Mouse (Mus musculus): ENCODE measurements around the gene Ms4a3. TPM values are rescaled to one million over a fixed set of nuclear protein-coding genes. Genes with fewer than 3 reads are reported as not detected.

Ms4a3 gene
- polyA plus RNA-seq, 1 experiment, result not detected

GRCm38 (mm10) chr19:11602026-11602425, 38.6 kb downstream of the Ms4a3 start:
- no peaks in the 10 kb centered on the region for H3K27me3 ChIP-seq (ENCODE audit: control insufficient read depth, insufficient read depth, low read length)
- H3K4me3 ChIP-seq (ENCODE audit: low read depth, low read length), result no peak overlapping the region
- H3K4me1 ChIP-seq (ENCODE audit: control insufficient read depth, insufficient read depth, insufficient read length, low read length), result no peaks in the 10 kb centered on the region
- H3K27ac ChIP-seq (ENCODE audit: insufficient read depth, low read depth, low read length), result no peak overlapping the region
- no peaks in the 10 kb centered on the region for H3K36me3 ChIP-seq (ENCODE audit: control insufficient read depth, insufficient read depth, low read length)
- TF ChIP-seq CTCF (IDR thresholded peaks at IDR 0.05; ENCODE audit: extremely low read depth, insufficient read length, insufficient replicate concordance, low read depth, low read length) (peak; percentile 37; the same call in 1 of the 2 replicates), POLR2A (IDR thresholded peaks at IDR 0.05; ENCODE audit: low read depth, low read length) (no peak)
- WGBS, result 76% methylated on average over 2 of the region's 2 CpGs

- WGBS, result 77% methylated on average over 3 of the region's 3 CpGs
- Histone ChIP-seq H3K27ac (ENCODE audit: insufficient read depth, low read depth, low read length) (no peak overlapping the region), H3K4me1 (ENCODE audit: control insufficient read depth, insufficient read depth, insufficient read length, low read length) (no peaks in the 10 kb centered on the region), H3K27me3 (ENCODE audit: control insufficient read depth, insufficient read depth, low read length) (no peaks in the 10 kb centered on the region), H3K4me3 (ENCODE audit: low read depth, low read length) (no peak overlapping the region), H3K36me3 (ENCODE audit: control insufficient read depth, insufficient read depth, low read length) (no peaks in the 10 kb centered on the region)
- no peak for TF ChIP-seq POLR2A (IDR thresholded peaks at IDR 0.05; ENCODE audit: low read depth, low read length)
- no peak for TF ChIP-seq CTCF (IDR thresholded peaks at IDR 0.05; ENCODE audit: extremely low read depth, insufficient read length, insufficient replicate concordance, low read depth, low read length)
Measured at GRCm38 (mm10) chr19:11601349-11601748, 39.3 kb downstream of the Ms4a3 start.

DNA sequence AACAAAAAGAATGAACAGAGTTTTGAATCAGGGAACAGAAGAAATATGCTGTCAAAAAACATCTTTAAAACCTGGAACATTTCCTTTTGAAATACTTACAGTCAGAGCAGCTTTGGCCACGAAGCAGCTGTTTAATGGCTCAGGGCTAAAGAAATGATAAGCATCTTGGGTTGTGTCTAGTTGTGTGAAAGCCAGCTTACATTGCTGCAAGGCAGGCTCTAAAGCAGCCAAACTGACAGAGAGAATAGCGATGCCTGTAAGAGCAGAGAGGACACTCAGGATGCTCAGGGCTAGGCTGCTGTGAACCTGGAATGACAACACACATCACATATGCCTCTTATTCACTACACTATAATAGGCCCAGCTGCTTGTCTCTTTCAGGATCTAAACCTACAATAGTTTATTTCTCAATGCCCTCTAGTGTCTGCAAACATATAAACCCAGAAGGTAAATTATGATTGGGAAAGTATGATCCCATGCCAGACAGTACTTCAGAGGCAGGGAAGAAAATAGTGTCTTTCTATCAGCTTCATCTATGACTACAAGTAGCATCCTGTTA, 50.7 kb downstream of the Ms4a3 start:
- Histone ChIP-seq H3K36me3 (ENCODE audit: control insufficient read depth, insufficient read depth, low read length) (no peaks in the 10 kb centered on the region), H3K27ac (ENCODE audit: insufficient read depth, low read depth, low read length) (no peak overlapping the region), H3K4me1 (ENCODE audit: control insufficient read depth, insufficient read depth, insufficient read length, low read length) (peaks cover 2% of the 10 kb centered on the region; the same call in 1 of the 2 replicates), H3K27me3 (ENCODE audit: control insufficient read depth, insufficient read depth, low read length) (no peaks in the 10 kb centered on the region), H3K4me3 (ENCODE audit: low read depth, low read length) (no peak overlapping the region)
- TF ChIP-seq POLR2A (IDR thresholded peaks at IDR 0.05; ENCODE audit: low read depth, low read length) (no peak), CTCF (IDR thresholded peaks at IDR 0.05; ENCODE audit: extremely low read depth, insufficient read length, insufficient replicate concordance, low read depth, low read length) (no peak)
- WGBS, result 55% methylated on average over 2 of the region's 2 CpGs

- Histone ChIP-seq H3K27ac (ENCODE audit: insufficient read depth, low read depth, low read length) (no peak overlapping the region), H3K27me3 (ENCODE audit: control insufficient read depth, insufficient read depth, low read length) (no peaks in the 10 kb centered on the region), H3K36me3 (ENCODE audit: control insufficient read depth, insufficient read depth, low read length) (no peaks in the 10 kb centered on the region), H3K4me3 (ENCODE audit: low read depth, low read length) (no peak overlapping the region), H3K4me1 (ENCODE audit: control insufficient read depth, insufficient read depth, insufficient read length, low read length) (peaks cover 2% of the 10 kb centered on the region; the same call in 1 of the 2 replicates)
- no peak for TF ChIP-seq POLR2A (IDR thresholded peaks at IDR 0.05; ENCODE audit: low read depth, low read length)
- TF ChIP-seq CTCF (IDR thresholded peaks at IDR 0.05; ENCODE audit: extremely low read depth, insufficient read length, insufficient replicate concordance, low read depth, low read length), result no peak
- 56% methylated on average over 4 of the region's 4 CpGs for WGBS
Measured at GRCm38 (mm10) chr19:11589205-11589604, 51.4 kb downstream of the Ms4a3 start.

Other genes starting within 250 kb of the Ms4a3 start
- gene Ms4a4c, start 236.1 kb downstream of the Ms4a3 start, polyA plus RNA-seq (2012; rRNA removed), result 0.27 and 0.51 TPM in 2 replicates
- gene Ms4a4b, start 197.3 kb downstream of the Ms4a3 start, polyA plus RNA-seq (2012; rRNA removed), result 0.60 and 0.63 TPM in 2 replicates
- 1.1 and 1.6 TPM in 2 replicates for gene Ms4a6c, start 171.5 kb downstream of the Ms4a3 start, polyA plus RNA-seq (2012; rRNA removed)
- gene Gm8369, start 154.9 kb downstream of the Ms4a3 start, polyA plus RNA-seq (2012; rRNA removed), result 0.28 and 0.82 TPM in 2 replicates
- 1.2 and 1.3 TPM in 2 replicates for gene Ms4a6b, start 124.3 kb downstream of the Ms4a3 start, polyA plus RNA-seq (2012; rRNA removed)
- gene Ms4a4d, start 104.0 kb downstream of the Ms4a3 start, polyA plus RNA-seq (2012; rRNA removed), result 5.5 and 6.6 TPM in 2 replicates
- 1.5 and 1.7 TPM in 2 replicates for gene Ms4a6d, start 36.0 kb downstream of the Ms4a3 start, polyA plus RNA-seq (2012; rRNA removed)
- gene Ms4a2, start 17.1 kb downstream of the Ms4a3 start, polyA plus RNA-seq (2012; rRNA removed), result not detected in 2 replicates
- gene Oosp2, start 19.7 kb upstream of the Ms4a3 start, polyA plus RNA-seq (2012; rRNA removed), result not detected in 2 replicates
- gene Oosp1, start 50.3 kb upstream of the Ms4a3 start, polyA plus RNA-seq (2012; rRNA removed), result 0.38 TPM in 1 of 2 replicates, not detected in the other
- gene Oosp3, start 56.2 kb upstream of the Ms4a3 start, polyA plus RNA-seq (2012; rRNA removed), result not detected in 2 replicates
- gene Gif, start 106.7 kb upstream of the Ms4a3 start, polyA plus RNA-seq (2012; rRNA removed), result 0.09 and 8.4 TPM in 2 replicates
- 1.8 and 4.0 TPM in 2 replicates for gene Mrpl16, start 129.5 kb upstream of the Ms4a3 start, polyA plus RNA-seq (2012; rRNA removed)
- gene Stx3, start 178.6 kb upstream of the Ms4a3 start, polyA plus RNA-seq (2012; rRNA removed), result 12.7 and 38.0 TPM in 2 replicates
- gene Olfr1417, start 198.4 kb upstream of the Ms4a3 start, polyA plus RNA-seq (2012; rRNA removed), result not detected in 2 replicates
- not detected in 2 replicates for gene Olfr1418, start 220.2 kb upstream of the Ms4a3 start, polyA plus RNA-seq (2012; rRNA removed)
- gene Olfr1419, start 234.3 kb upstream of the Ms4a3 start, polyA plus RNA-seq (2012; rRNA removed), result not detected in 2 replicates
- gene Olfr1420, start 245.7 kb upstream of the Ms4a3 start, polyA plus RNA-seq (2012; rRNA removed), result not detected in 2 replicates